Mouse (Mus musculus): ENCODE measurements around the gene Rtp2. TPM values are rescaled to one million over a fixed set of nuclear protein-coding genes. Genes with fewer than 3 reads are reported as not detected.

Rtp2 gene
- polyA plus RNA-seq, 1 experiment from 2014 or later = not detected

DNA sequence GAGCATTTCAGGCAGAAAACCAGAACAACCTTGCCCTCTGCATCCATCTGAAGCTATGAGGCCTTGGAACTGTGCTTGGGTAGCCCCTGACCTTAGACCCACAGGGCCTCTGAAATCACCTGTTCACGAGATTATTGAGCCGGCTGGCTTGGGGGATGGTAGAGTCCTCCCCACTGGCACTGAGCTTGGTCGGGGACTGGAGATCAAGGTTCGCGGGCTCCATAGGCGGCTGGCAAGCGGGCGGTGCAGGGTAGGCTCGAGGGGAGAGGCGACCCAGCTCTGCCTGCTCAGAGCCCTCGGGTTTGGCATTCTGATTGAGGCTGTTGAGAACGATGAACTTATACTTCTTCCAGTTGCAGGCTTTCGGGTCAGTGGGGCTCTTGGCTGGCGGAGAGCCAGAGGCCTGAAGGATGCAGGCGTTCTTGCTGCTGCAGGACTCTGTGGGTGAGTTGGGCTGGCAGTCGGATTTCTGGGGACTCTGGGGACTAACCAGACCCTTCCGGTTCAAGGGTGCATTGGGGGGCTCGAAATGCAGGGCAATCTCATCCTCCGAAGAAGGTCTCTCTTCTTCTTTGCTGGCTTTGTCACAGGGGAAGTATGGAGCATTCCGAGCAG, 40.0 kb upstream of the Rtp2 start:
- H3K9ac ChIP-seq (ENCODE audit: low read length) = no peak overlapping the region
- H3K4me3 ChIP-seq (replicated peaks; ENCODE audit: low read length) = no peak overlapping the region
- H3K4me2 ChIP-seq (ENCODE audit: low read depth, low read length) = no peak overlapping the region
- H3K36me3 ChIP-seq (ENCODE audit: control insufficient read depth, insufficient read depth, low read length) = peaks cover 6% of the 10 kb centered on the region
- 72% methylated on average over 20 of the region's 20 CpGs for WGBS
- no peaks in the 10 kb centered on the region for H3K9me3 ChIP-seq (replicated peaks; ENCODE audit: control insufficient read depth, low read length)
- no peaks in the 10 kb centered on the region for H3K4me1 ChIP-seq (ENCODE audit: control insufficient read depth, insufficient read depth, low read length)
- no peak overlapping the region for H3K27ac ChIP-seq (ENCODE audit: low read length)
- no peaks in the 10 kb centered on the region for H3K27me3 ChIP-seq (ENCODE audit: control insufficient read depth, insufficient read depth, low read length)
- ATAC-seq (ENCODE audit: insufficient read depth, low FRiP score) = peak; percentile 57; the same call in 1 of the 2 replicates

DNA sequence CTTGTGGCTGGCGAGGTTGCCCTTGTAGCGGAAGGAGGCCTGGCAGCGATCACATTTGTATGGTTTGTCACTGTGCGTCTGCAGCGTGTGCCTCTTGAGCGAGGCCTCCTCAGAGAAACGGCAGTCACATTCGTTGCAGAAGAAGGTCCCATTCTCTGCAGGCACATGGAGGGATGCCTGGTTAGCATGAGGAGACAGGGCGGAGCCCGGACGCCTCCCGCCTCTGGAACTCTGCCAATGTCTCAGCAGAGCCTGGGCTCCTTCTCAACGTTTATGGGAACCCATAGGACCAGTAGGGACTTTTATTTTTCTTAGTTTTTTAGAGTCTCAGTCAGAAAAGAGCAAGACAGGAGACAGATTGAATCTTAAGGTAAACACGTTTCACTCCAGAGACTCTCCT, 37.7 kb upstream of the Rtp2 start:
- ATAC-seq (ENCODE audit: insufficient read depth, low FRiP score) = no peak
- Histone ChIP-seq H3K27me3 (ENCODE audit: control insufficient read depth, insufficient read depth, low read length) (no peaks in the 10 kb centered on the region), H3K4me3 (replicated peaks; ENCODE audit: low read length) (no peak overlapping the region), H3K4me2 (ENCODE audit: low read depth, low read length) (no peak overlapping the region), H3K36me3 (ENCODE audit: control insufficient read depth, insufficient read depth, low read length) (peaks cover 6% of the 10 kb centered on the region), H3K9me3 (replicated peaks; ENCODE audit: control insufficient read depth, low read length) (no peaks in the 10 kb centered on the region), H3K4me1 (ENCODE audit: control insufficient read depth, insufficient read depth, low read length) (no peaks in the 10 kb centered on the region), H3K27ac (ENCODE audit: low read length) (no peak overlapping the region), H3K9ac (ENCODE audit: low read length) (no peak overlapping the region)
- WGBS = 66% methylated on average over 14 of the region's 14 CpGs

DNA sequence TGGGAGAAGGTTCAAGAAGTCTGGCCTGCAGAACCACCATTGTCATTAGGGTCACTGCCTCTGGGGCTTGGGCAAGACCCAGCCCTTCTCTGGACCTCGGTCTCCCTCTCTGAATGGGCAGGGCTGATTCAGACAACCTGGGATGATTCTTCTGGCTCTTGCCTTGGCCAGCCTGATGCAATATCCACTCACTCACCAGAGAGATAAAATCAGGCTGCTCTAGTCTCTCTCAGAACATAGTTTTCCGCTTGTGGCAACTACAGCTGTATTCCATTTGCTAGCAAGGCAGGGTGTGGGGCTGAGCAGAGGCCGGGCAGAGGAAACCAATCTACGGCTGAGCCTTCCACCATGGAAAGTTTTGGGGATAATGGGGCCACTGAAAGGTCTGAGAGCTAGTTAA, 36.7 kb upstream of the Rtp2 start:
- no peak overlapping the region for H3K27ac ChIP-seq (ENCODE audit: low read length)
- peaks cover 6% of the 10 kb centered on the region for H3K36me3 ChIP-seq (ENCODE audit: control insufficient read depth, insufficient read depth, low read length)
- ATAC-seq (ENCODE audit: insufficient read depth, low FRiP score) = no peak
- H3K4me2 ChIP-seq (ENCODE audit: low read depth, low read length) = no peak overlapping the region
- H3K27me3 ChIP-seq (ENCODE audit: control insufficient read depth, insufficient read depth, low read length) = no peaks in the 10 kb centered on the region
- H3K4me3 ChIP-seq (replicated peaks; ENCODE audit: low read length) = no peak overlapping the region
- H3K9me3 ChIP-seq (replicated peaks; ENCODE audit: control insufficient read depth, low read length) = no peaks in the 10 kb centered on the region
- WGBS = 87% methylated on average over 4 of the region's 4 CpGs
- no peak overlapping the region for H3K9ac ChIP-seq (ENCODE audit: low read length)
- no peaks in the 10 kb centered on the region for H3K4me1 ChIP-seq (ENCODE audit: control insufficient read depth, insufficient read depth, low read length)

DNA sequence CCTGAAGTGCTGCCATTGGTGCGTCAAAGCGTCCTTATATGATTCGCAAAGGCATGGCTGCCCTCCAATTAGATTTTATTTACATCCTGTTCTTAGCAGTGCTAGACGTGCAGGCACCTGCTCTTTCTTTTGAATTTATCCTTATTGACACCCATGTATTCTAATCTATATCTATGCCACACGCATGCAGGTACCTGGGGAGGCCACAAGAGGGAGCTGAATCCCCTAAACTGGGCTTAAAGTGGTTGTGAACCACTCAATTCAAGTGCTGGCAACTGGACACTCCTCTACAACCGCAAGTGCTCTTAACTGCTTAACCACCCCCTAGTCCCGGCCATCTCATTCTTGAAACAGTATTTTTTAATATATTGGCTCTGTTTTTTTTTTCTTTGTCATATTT, 35.1 kb upstream of the Rtp2 start:
- Histone ChIP-seq H3K27ac (ENCODE audit: low read length) (no peak overlapping the region), H3K9me3 (replicated peaks; ENCODE audit: control insufficient read depth, low read length) (no peaks in the 10 kb centered on the region), H3K4me2 (ENCODE audit: low read depth, low read length) (no peak overlapping the region), H3K4me3 (replicated peaks; ENCODE audit: low read length) (no peak overlapping the region), H3K9ac (ENCODE audit: low read length) (no peak overlapping the region), H3K4me1 (ENCODE audit: control insufficient read depth, insufficient read depth, low read length) (no peaks in the 10 kb centered on the region), H3K36me3 (ENCODE audit: control insufficient read depth, insufficient read depth, low read length) (peaks cover 6% of the 10 kb centered on the region), H3K27me3 (ENCODE audit: control insufficient read depth, insufficient read depth, low read length) (no peaks in the 10 kb centered on the region)
- 81% methylated on average over 7 of the region's 7 CpGs for WGBS
- no peak for ATAC-seq (ENCODE audit: insufficient read depth, low FRiP score)

DNA sequence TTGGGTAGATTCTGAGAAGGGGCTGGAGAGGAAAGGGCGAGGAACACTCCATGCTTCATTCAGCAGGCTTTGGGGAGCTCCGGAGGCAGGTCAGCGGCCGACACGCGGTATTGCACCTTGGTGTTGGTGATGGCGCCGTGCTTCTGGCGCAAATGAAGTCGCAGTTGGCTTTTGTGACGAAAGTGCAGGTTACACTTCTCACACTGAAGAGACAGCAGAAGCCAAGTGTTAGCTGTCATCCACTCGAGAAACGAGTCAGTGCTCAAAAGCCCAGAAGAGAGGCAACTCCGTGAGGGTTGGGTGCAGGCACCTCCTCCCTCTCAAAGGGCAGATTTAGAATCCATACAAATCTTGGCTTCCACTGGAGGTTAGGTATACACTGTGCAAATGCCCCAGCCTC, 33.9 kb upstream of the Rtp2 start:
- no peak overlapping the region for H3K4me2 ChIP-seq (ENCODE audit: low read depth, low read length)
- H3K27ac ChIP-seq (ENCODE audit: low read length) = no peak overlapping the region
- H3K27me3 ChIP-seq (ENCODE audit: control insufficient read depth, insufficient read depth, low read length) = no peaks in the 10 kb centered on the region
- no peaks in the 10 kb centered on the region for H3K9me3 ChIP-seq (replicated peaks; ENCODE audit: control insufficient read depth, low read length)
- no peak overlapping the region for H3K4me3 ChIP-seq (replicated peaks; ENCODE audit: low read length)
- ATAC-seq (ENCODE audit: insufficient read depth, low FRiP score) = no peak
- H3K9ac ChIP-seq (ENCODE audit: low read length) = no peak overlapping the region
- peaks cover 6% of the 10 kb centered on the region for H3K36me3 ChIP-seq (ENCODE audit: control insufficient read depth, insufficient read depth, low read length)
- WGBS = 89% methylated on average over 14 of the region's 14 CpGs
- H3K4me1 ChIP-seq (ENCODE audit: control insufficient read depth, insufficient read depth, low read length) = no peaks in the 10 kb centered on the region

DNA sequence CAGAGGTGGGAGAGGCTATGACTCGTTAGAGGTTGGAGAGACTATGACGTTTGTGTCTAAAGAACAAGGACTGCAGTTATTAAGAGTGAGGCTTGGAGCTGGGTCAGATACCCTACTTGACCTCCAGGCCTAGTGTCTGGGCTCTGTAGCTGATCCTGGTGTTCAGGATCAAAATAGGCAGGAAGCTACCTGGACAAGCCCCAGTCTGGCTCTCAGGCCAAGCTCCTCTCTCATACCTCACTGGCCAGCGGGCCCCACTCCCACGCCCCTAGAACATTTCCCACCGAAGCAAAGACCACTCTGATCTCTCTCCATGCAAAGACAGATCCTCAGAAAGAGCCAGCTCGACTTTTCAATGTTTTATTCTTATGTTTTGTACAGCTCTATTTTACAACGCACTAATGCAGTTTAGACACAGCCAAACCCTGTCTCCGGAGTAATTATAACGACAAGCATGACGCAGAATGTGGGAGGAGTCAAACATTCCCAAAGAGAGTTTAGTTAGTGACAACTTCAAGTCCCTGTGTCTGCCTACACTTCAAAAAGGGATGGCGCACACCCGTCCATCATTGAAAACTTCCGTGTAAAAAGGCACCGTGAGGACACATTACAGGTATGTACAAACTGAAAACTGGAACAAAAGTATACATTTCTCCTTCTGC, 32.6 kb upstream of the Rtp2 start:
- WGBS = 79% methylated on average over 14 of the region's 14 CpGs
- ATAC-seq (ENCODE audit: insufficient read depth, low FRiP score) = no peak
- no peak overlapping the region for H3K27ac ChIP-seq (ENCODE audit: low read length)

DNA sequence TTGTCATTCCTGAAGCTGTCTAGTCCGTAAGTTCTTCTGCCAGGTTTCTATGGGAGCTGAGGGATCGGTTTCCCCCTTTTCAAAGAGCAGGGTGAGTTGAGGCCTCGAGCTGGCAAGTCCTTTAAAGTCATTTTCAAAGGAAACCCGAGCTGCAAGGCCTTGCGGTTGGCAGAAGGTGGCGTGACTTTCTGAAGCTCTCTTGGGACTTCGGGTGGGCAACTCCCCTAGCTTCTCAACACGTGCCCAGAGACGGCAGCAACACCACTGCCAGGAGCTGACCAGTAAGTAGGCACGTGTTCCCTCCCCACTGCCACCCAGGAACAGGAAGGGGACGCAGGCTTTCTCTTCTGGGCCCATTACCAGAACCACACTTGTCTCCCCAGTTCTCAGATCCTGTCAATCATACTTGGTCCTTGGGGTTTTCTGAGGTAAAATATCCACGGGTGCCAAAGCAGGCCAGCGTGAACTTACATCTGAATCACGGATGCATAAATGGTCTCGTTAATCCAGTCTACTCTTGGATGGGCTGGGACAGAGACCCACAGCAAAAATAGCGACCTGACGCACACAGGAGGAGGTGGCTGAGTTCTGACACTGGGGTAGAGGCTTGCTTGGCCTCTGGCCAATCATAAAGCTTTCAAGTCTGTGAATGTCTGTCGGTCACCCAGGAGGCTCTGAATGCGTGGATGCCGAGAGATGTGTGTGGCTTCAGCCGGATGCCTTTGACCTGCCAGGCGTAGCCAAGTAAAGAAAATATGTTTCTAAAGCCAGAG, 31.9 kb upstream of the Rtp2 start:
- 77% methylated on average over 22 of the region's 22 CpGs for WGBS
- Histone ChIP-seq H3K4me2 (ENCODE audit: low read depth, low read length) (no peak overlapping the region), H3K27ac (ENCODE audit: low read length) (no peak overlapping the region), H3K36me3 (ENCODE audit: control insufficient read depth, insufficient read depth, low read length) (peaks cover 6% of the 10 kb centered on the region), H3K9ac (ENCODE audit: low read length) (no peak overlapping the region), H3K9me3 (replicated peaks; ENCODE audit: control insufficient read depth, low read length) (no peaks in the 10 kb centered on the region), H3K27me3 (ENCODE audit: control insufficient read depth, insufficient read depth, low read length) (no peaks in the 10 kb centered on the region), H3K4me1 (ENCODE audit: control insufficient read depth, insufficient read depth, low read length) (no peaks in the 10 kb centered on the region), H3K4me3 (replicated peaks; ENCODE audit: low read length) (no peak overlapping the region)
- no peak for ATAC-seq (ENCODE audit: insufficient read depth, low FRiP score)

More for the DNA sequence above, 32.6 kb upstream of the Rtp2 start:
- Histone ChIP-seq H3K9ac (ENCODE audit: low read length) (no peak overlapping the region), H3K36me3 (ENCODE audit: control insufficient read depth, insufficient read depth, low read length) (peaks cover 6% of the 10 kb centered on the region), H3K4me2 (ENCODE audit: low read depth, low read length) (no peak overlapping the region), H3K4me3 (replicated peaks; ENCODE audit: low read length) (no peak overlapping the region), H3K9me3 (replicated peaks; ENCODE audit: control insufficient read depth, low read length) (no peaks in the 10 kb centered on the region), H3K27me3 (ENCODE audit: control insufficient read depth, insufficient read depth, low read length) (no peaks in the 10 kb centered on the region), H3K4me1 (ENCODE audit: control insufficient read depth, insufficient read depth, low read length) (no peaks in the 10 kb centered on the region)

DNA sequence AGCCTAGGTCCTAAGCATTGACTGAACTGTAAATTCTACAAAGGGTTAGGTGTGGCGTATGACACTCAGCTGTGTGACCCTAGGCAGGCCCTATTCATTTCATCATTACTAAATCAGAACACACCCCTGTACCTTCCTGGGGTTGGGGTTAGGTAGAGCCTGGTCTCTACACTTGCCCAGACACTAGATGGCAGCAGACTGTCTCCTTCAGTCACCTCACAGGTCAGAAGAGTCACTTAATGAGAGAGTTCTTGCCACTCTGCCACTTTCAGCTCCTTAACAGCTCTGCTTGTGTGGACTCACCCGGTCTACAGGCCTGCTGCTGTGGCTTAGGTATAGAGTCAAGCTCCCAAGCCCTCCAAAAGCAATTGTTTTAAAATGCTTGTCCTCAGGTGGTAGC, 30.2 kb upstream of the Rtp2 start:
- Histone ChIP-seq H3K27me3 (ENCODE audit: control insufficient read depth, insufficient read depth, low read length) (no peaks in the 10 kb centered on the region), H3K4me3 (replicated peaks; ENCODE audit: low read length) (no peak overlapping the region), H3K4me2 (ENCODE audit: low read depth, low read length) (no peak overlapping the region), H3K27ac (ENCODE audit: low read length) (no peak overlapping the region), H3K9me3 (replicated peaks; ENCODE audit: control insufficient read depth, low read length) (no peaks in the 10 kb centered on the region), H3K4me1 (ENCODE audit: control insufficient read depth, insufficient read depth, low read length) (no peaks in the 10 kb centered on the region), H3K9ac (ENCODE audit: low read length) (no peak overlapping the region), H3K36me3 (ENCODE audit: control insufficient read depth, insufficient read depth, low read length) (no peaks in the 10 kb centered on the region; the same call in 1 of the 2 replicates)
- WGBS = 83% methylated on average over 2 of the region's 2 CpGs
- ATAC-seq (ENCODE audit: insufficient read depth, low FRiP score) = no peak

DNA sequence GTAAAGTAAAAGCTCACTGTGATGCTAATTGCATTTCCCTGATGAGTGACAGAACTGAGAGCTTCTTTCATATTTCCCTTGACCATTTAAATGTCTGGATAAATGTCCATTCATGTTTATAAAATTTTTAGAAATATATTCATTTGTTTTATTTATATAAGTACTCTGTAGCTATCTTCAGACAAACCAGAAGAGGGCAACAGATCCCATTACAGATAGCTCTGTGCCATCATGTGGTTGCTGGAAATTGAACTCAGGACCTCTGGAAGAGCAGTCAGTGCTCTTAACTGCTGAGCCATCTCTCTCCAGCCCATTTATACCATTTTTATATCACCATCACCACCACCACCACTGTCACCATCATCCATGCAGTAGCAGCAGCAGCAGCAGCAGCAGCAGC, 26.7 kb upstream of the Rtp2 start:
- Histone ChIP-seq H3K4me2 (ENCODE audit: low read depth, low read length) (no peak overlapping the region), H3K4me3 (replicated peaks; ENCODE audit: low read length) (no peak overlapping the region), H3K27ac (ENCODE audit: low read length) (no peak overlapping the region), H3K4me1 (ENCODE audit: control insufficient read depth, insufficient read depth, low read length) (no peaks in the 10 kb centered on the region), H3K9ac (ENCODE audit: low read length) (no peak overlapping the region), H3K27me3 (ENCODE audit: control insufficient read depth, insufficient read depth, low read length) (no peaks in the 10 kb centered on the region), H3K9me3 (replicated peaks; ENCODE audit: control insufficient read depth, low read length) (no peaks in the 10 kb centered on the region), H3K36me3 (ENCODE audit: control insufficient read depth, insufficient read depth, low read length) (no peaks in the 10 kb centered on the region)
- no peak for ATAC-seq (ENCODE audit: insufficient read depth, low FRiP score)
